17 mouse cellular contexts compared by ENCODE assay signal in the genomic region with DNA sequence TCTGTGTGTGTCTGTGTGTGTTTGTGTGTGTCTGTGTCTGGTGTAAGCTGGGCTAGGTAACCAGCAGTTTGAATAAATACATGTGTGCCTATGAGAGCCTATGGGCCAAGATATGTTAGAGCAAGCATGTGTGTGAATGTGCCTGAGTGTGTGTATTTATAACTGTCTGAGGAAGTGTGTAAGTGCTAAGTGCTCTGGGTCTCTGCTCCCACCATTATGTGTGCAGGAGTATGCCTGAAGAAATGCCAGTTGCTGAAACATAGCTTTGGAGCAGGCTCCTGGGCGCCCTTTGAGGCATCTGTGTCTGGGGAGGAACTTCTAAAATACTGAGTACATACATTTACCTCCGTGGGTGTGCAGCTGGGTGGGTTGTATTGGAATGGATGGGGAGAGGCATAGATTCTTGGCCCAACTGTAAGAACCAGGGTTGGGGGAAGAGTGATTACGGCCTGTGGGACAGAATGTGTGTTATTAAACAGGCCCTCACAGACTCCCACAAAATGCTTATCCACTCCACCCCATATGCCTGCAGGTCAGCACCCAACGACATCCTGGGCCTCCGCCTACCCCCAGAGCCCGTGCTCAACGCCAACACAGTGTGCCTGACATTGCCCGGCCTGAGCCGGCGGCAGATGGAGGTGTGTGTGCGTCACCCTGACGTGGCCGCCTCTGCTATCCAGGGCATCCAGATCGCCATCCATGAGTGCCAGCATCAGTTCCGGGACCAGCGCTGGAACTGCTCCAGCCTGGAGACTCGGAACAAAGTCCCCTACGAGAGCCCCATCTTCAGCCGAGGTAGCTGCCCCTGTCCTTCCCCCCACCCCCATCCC. TPM values are rescaled to one million over a fixed set of nuclear protein-coding genes. Genes with fewer than 3 reads are reported as not detected.
DNase-seq lines count a peak whose midpoint lies in the region; ATAC-seq lines count a peak whose summit lies in the region.
"Had no signal": no experiment of that assay in that cellular context is flagged by ENCODE, and none has a peak within 500 bp of the region (broad histone marks: within the 10 kb centered on the region; RNA-seq: fewer than 3 reads in every experiment).

No protein-coding gene starts in this region.

- 19% methylated on average over 19 of the region's 19 CpGs for WGBS in neural tube, embryonic 15.5 days
- 11% methylated on average over 19 of the region's 19 CpGs for WGBS in limb, embryonic 10.5 days
- 26% methylated on average over 19 of the region's 19 CpGs for WGBS in stomach, embryonic 16.5 days

- ATAC-seq in frontal cortex, adult (ENCODE audit: low TSS enrichment), result peak; percentile 34; the same call in 1 of the 2 replicates
- ATAC-seq in neural tube, embryonic 15.5 days (ENCODE audit: low FRiP score), result no peak
- no peak for ATAC-seq in stomach, embryonic 16.5 days (ENCODE audit: insufficient read depth, low FRiP score)
- ATAC-seq: forebrain, postnatal 0 days; hindbrain, embryonic 16.5 days had no signal

- peaks cover 38% of the 10 kb centered on the region for H3K4me1 ChIP-seq in neural tube, embryonic 15.5 days
- H3K4me1 ChIP-seq in limb, embryonic 10.5 days, result peaks cover 71% of the 10 kb centered on the region
- H3K4me1 ChIP-seq in stomach, embryonic 16.5 days (ENCODE audit: control insufficient read depth, insufficient read depth, low read length), result peaks cover 18% of the 10 kb centered on the region

- H3K4me3 ChIP-seq in neural tube, embryonic 15.5 days (replicated peaks), result no peak overlapping the region
- no peak overlapping the region for H3K4me3 ChIP-seq in limb, embryonic 10.5 days
- no peak overlapping the region for H3K4me3 ChIP-seq in stomach, embryonic 16.5 days (replicated peaks; ENCODE audit: low read length)

- H3K9me3 ChIP-seq in neural tube, embryonic 15.5 days (replicated peaks), result no peaks in the 10 kb centered on the region
- no peaks in the 10 kb centered on the region for H3K9me3 ChIP-seq in limb, embryonic 10.5 days (replicated peaks)
- no peaks in the 10 kb centered on the region for H3K9me3 ChIP-seq in stomach, embryonic 16.5 days (replicated peaks; ENCODE audit: control insufficient read depth, low read length)
- H3K9me3 ChIP-seq: stomach, embryonic 15.5 days had no signal

- no peak overlapping the region for H3K4me2 ChIP-seq in neural tube, embryonic 15.5 days
- H3K4me2 ChIP-seq in stomach, embryonic 16.5 days (ENCODE audit: low read depth, low read length), result 0 out of 2 replicates have a peak overlapping the region, but pooled peaks have one; percentile 1

- no peak for DNase-seq in frontal cortex, postnatal 10 days (ENCODE audit: low spot score in 2 of 2)
- peak; percentile 31 for DNase-seq in neural tube, embryonic 10.5 days (ENCODE audit: extremely low spot score, low spot score)
- DNase-seq in limb, embryonic 10.5 days (ENCODE audit: low spot score), result peak; percentile 37
- DNase-seq in gastrocnemius, adult 8-10 months (ENCODE audit: low spot score in 2 of 2), result no peak
- no peak for DNase-seq in thymus, postnatal 36 days
- DNase-seq: B cell, adult 2 months; forebrain, postnatal 0 days; gastrocnemius, postnatal 14 days; kidney, adult 18-20 months had no signal

- H3K27me3 ChIP-seq in neural tube, embryonic 15.5 days (replicated peaks), result peaks cover 82% of the 10 kb centered on the region
- H3K27me3 ChIP-seq in limb, embryonic 10.5 days (ENCODE audit: low read depth, poor library complexity, severe bottlenecking), result peaks cover 100% of the 10 kb centered on the region
- peaks cover 93% of the 10 kb centered on the region for H3K27me3 ChIP-seq in stomach, embryonic 16.5 days (ENCODE audit: control insufficient read depth, insufficient read depth, low read length)

- H3K9ac ChIP-seq in neural tube, embryonic 15.5 days (replicated peaks), result no peak overlapping the region
- no peak overlapping the region for H3K9ac ChIP-seq in stomach, embryonic 16.5 days (ENCODE audit: low read length)
- H3K9ac ChIP-seq: forebrain, postnatal 0 days; liver, embryonic 14.5 days; stomach, embryonic 15.5 days had no signal

- no peak overlapping the region for H3K27ac ChIP-seq in neural tube, embryonic 15.5 days (replicated peaks)
- H3K27ac ChIP-seq in limb, embryonic 10.5 days, result no peak overlapping the region
- no peak overlapping the region; the same call in 1 of the 2 replicates for H3K27ac ChIP-seq in stomach, embryonic 16.5 days (ENCODE audit: low read length)
- H3K27ac ChIP-seq: liver, embryonic 14.5 days; stomach, embryonic 15.5 days had no signal

- H3K36me3 ChIP-seq in neural tube, embryonic 15.5 days, result no peaks in the 10 kb centered on the region
- no peaks in the 10 kb centered on the region for H3K36me3 ChIP-seq in limb, embryonic 10.5 days
- no peaks in the 10 kb centered on the region for H3K36me3 ChIP-seq in stomach, embryonic 16.5 days (ENCODE audit: control insufficient read depth, insufficient read depth, low read length)
- H3K36me3 ChIP-seq: stomach, embryonic 15.5 days had no signal

RNA-seq across cellular contexts. Expression of gene Wnt10a, which starts 1.7 kb away (rescaled TPM):
- 0.09 and 0.20 TPM in 2 replicates for polyA plus RNA-seq in neural tube, embryonic 15.5 days (2015; fragmentation: Nextera tagmentation; extraction: Ambion mirVana)
- polyA plus RNA-seq in limb, embryonic 10.5 days (2016; fragmentation: Nextera tagmentation; extraction: Ambion mirVana), result 1.3 and 1.6 TPM in 2 replicates
- polyA plus RNA-seq in stomach, embryonic 16.5 days (2015; fragmentation: Nextera tagmentation; extraction: Ambion mirVana), result 2.9 and 3.2 TPM in 2 replicates
- total RNA-seq in gastrocnemius, adult 8-10 months (2022), result under 1 TPM in 1 of 4 experiments, not detected in 3; 0.16 TPM
- total RNA-seq: heart, adult 8-10 months had no signal
- polyA plus RNA-seq: liver, embryonic 14.5 days had no signal

RNA-seq across cellular contexts. Expression of gene Wnt6, which starts 21.4 kb away (rescaled TPM):
- polyA plus RNA-seq in neural tube, embryonic 15.5 days (2015; fragmentation: Nextera tagmentation; extraction: Ambion mirVana), result 5.7 and 6.4 TPM in 2 replicates
- polyA plus RNA-seq in limb, embryonic 10.5 days (2016; fragmentation: Nextera tagmentation; extraction: Ambion mirVana), result 30.1 and 34.2 TPM in 2 replicates
- 2.4 and 2.8 TPM in 2 replicates for polyA plus RNA-seq in stomach, embryonic 16.5 days (2015; fragmentation: Nextera tagmentation; extraction: Ambion mirVana)
- total RNA-seq in gastrocnemius, adult 8-10 months (2022), result under 1 TPM in 3 of 4 experiments, not detected in 1; 0.27 to 0.72 (median 0.48) TPM

RNA-seq across cellular contexts. Expression of gene Prkag3, which starts 44.0 kb away (rescaled TPM):
- 0.17 and 0.40 TPM in 2 replicates for polyA plus RNA-seq in neural tube, embryonic 15.5 days (2015; fragmentation: Nextera tagmentation; extraction: Ambion mirVana)
- 0.16 and 0.29 TPM in 2 replicates for polyA plus RNA-seq in limb, embryonic 10.5 days (2016; fragmentation: Nextera tagmentation; extraction: Ambion mirVana)
- polyA plus RNA-seq in stomach, embryonic 16.5 days (2015; fragmentation: Nextera tagmentation; extraction: Ambion mirVana), result 0.31 and 1.8 TPM in 2 replicates
- 100 to 1,000 TPM in 3 of 4 experiments, 10 to 100 TPM in 1; 76.0 to 167 (median 125) TPM for total RNA-seq in gastrocnemius, adult 8-10 months (2022)
- total RNA-seq: forebrain, postnatal 0 days; left cerebral cortex, postnatal 25 days had no signal
- polyA plus RNA-seq: forebrain, postnatal 0 days; liver, embryonic 14.5 days had no signal

Comparison
In these comparisons a context has a peak if more than half of its experiments do, and no peak if none do; other contexts are left out.
1. DNase-seq: peak in neural tube, embryonic 10.5 days (single experiment) and limb, embryonic 10.5 days (single experiment); none in frontal cortex, postnatal 10 days (0 of 2), gastrocnemius, adult 8-10 months (0 of 2) and thymus, postnatal 36 days (0 of 2).